Mouse (Mus musculus): Measurements from ENCODE around the gene Uqcr11. TPM values are rescaled to one million over a fixed set of nuclear protein-coding genes. Genes with fewer than 3 reads are reported as not detected.

The Uqcr11 gene
- polyA plus RNA-seq, 1 experiment from 2014 or later = 790 TPM

DNA sequence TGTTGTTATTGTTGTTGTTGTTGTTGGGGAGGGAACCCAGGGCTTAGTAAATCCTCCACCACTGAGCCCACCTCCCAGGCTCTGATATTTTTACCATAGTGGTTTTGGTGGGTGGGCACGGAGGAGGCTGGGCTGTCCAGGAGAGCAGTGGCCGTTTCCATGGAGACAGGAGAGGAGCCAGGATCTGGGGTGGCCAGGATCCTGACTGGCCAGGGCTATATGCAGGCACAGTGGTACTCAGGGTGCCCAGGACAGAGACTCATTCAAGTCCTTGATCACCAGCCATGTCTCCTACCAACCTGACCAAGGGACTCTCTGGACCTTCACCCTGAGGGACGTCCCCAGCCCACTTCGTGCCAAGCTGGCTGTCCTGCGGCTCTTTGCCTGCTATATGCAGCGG is 42.9 kb downstream of the Uqcr11 start:
- Histone ChIP-seq H3K27ac (no peak overlapping the region), H3K27me3 (peaks cover 43% of the 10 kb centered on the region), H3K36me3 (no peaks in the 10 kb centered on the region), H3K4me1 (peaks cover 8% of the 10 kb centered on the region; the same call in 1 of the 2 replicates), H3K4me3 (replicated peaks) (no peak overlapping the region), H3K4me2 (no peak overlapping the region), H3K9ac (no peak overlapping the region), H3K9me3 (replicated peaks) (0 out of 2 replicates have a peak, but pooled peaks cover 2% of the 10 kb centered on the region)
- peak; percentile 38; the same call in 1 of the 2 replicates for ATAC-seq (replicated peaks; ENCODE audit: low FRiP score)
- 36% methylated on average over 6 of the region's 6 CpGs for WGBS

GRCm38 (mm10) chr10:80357994-80358639 is 48.5 kb downstream of the Uqcr11 start:
- ATAC-seq (replicated peaks; ENCODE audit: low FRiP score) = peak; percentile 58
- 6% methylated on average over 31 of the region's 31 CpGs for WGBS
- Histone ChIP-seq H3K36me3 (no peaks in the 10 kb centered on the region), H3K27me3 (peaks cover 86% of the 10 kb centered on the region), H3K9ac (no peak overlapping the region), H3K4me1 (peaks cover 35% of the 10 kb centered on the region), H3K4me2 (peak overlapping the region; percentile 61), H3K27ac (no peak overlapping the region), H3K9me3 (replicated peaks) (no peaks in the 10 kb centered on the region), H3K4me3 (replicated peaks) (peak overlapping the region; percentile 37)

GRCm38 (mm10) chr10:80357336-80357735 is 49.3 kb downstream of the Uqcr11 start:
- Histone ChIP-seq H3K4me2 (peak overlapping the region; percentile 65), H3K36me3 (no peaks in the 10 kb centered on the region), H3K27me3 (peaks cover 88% of the 10 kb centered on the region), H3K4me3 (replicated peaks) (peak overlapping the region; percentile 37), H3K4me1 (peaks cover 41% of the 10 kb centered on the region), H3K9me3 (replicated peaks) (no peaks in the 10 kb centered on the region), H3K27ac (no peak overlapping the region), H3K9ac (no peak overlapping the region)
- 26% methylated on average over 7 of the region's 7 CpGs for WGBS
- no peak for ATAC-seq (replicated peaks; ENCODE audit: low FRiP score)

DNA sequence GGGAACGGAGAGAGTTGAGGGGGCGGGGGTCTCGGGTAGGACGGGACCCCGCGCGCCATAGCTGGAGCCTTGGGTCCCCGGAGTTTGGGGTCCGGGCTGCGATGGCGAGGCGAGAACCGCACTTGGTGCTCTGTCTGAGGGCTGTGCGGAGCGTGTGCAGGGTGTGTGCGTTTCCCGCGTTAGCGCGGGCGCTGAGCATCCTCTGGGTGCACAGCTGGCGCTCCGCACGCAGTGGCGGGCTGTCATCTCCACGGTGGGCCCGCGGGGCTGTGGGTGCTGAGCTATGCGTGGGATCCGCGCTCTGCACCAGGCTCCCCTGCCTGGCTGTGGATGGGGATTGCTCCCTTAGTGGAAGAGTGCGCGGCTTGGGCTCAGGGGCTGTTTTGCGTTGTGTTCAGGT is 49.9 kb downstream of the Uqcr11 start:
- H3K4me2 ChIP-seq = peak overlapping the region; percentile 65
- H3K9ac ChIP-seq = peak overlapping the region; percentile 15
- H3K4me3 ChIP-seq (replicated peaks) = peak overlapping the region; percentile 37
- no peak for ATAC-seq (replicated peaks; ENCODE audit: low FRiP score)
- peaks cover 94% of the 10 kb centered on the region for H3K27me3 ChIP-seq
- H3K4me1 ChIP-seq = peaks cover 41% of the 10 kb centered on the region
- H3K27ac ChIP-seq = no peak overlapping the region
- H3K9me3 ChIP-seq (replicated peaks) = no peaks in the 10 kb centered on the region
- no peaks in the 10 kb centered on the region for H3K36me3 ChIP-seq
- WGBS = 1% methylated on average over 34 of the region's 34 CpGs

DNA sequence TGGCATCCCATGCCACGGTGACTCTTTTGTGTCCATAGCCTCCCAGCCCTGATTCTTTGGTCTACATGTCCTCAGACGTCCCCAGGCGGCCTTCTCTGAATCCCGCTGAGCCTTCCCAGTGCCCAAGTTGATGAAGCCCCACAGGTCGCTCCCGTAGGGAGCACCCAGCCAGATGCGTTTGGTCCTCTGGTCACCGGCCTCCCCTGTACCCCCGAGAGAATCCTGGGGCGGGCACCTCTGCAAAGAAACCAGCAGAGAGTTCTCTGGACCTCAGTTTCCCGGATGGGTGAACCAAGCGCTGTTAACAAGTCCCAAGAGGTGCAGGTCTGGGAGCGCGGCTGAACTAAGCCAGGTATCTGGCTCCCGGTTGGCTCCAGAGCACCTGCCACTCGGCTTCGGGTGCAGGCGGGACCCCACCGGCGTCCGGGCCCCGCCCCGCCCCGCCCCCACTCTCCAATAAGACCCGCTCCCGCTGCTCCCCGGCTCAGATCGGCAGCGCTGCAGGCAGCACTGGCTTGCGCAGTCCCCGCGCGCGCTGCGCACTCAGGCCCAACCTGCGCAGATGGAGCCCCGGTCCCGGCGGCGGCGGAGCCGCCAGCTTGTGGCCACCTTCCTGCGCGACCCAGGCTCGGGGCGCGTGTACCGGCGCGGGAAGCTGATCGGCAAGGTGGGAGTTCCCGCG is 50.5 kb downstream of the Uqcr11 start, which contains the start of gene Plk5:
Plk5 (plus strand) TSS at position 459 of the 682 bp plus-strand sequence.
- WGBS = 2% methylated on average over 53 of the region's 53 CpGs
- no peak for ATAC-seq (replicated peaks; ENCODE audit: low FRiP score)
- Histone ChIP-seq H3K9me3 (replicated peaks) (no peaks in the 10 kb centered on the region), H3K4me3 (replicated peaks) (peak within 1 kb of the TSS; percentile 37), H3K4me1 (peaks cover 41% of the 10 kb centered on the region), H3K9ac (peak within 1 kb of the TSS; percentile 15), H3K27me3 (peaks cover 100% of the 10 kb centered on the region), H3K4me2 (peak within 1 kb of the TSS; percentile 65), H3K27ac (no peak within 1 kb of the TSS), H3K36me3 (no peaks in the 10 kb centered on the region)

- H3K27ac ChIP-seq = no peak overlapping the region
- H3K4me3 ChIP-seq (replicated peaks) = no peak overlapping the region
- no peak for ATAC-seq (replicated peaks; ENCODE audit: low FRiP score)
- 13% methylated on average over 9 of the region's 9 CpGs for WGBS
- H3K4me1 ChIP-seq = peaks cover 41% of the 10 kb centered on the region
- H3K9me3 ChIP-seq (replicated peaks) = no peaks in the 10 kb centered on the region
- no peak overlapping the region for H3K4me2 ChIP-seq
- H3K36me3 ChIP-seq = no peaks in the 10 kb centered on the region
- H3K27me3 ChIP-seq = peaks cover 100% of the 10 kb centered on the region
- no peak overlapping the region for H3K9ac ChIP-seq
Observed at GRCm38 (mm10) chr10:80355431-80355830, 51.2 kb downstream of the Uqcr11 start.

Small RNA genes within 50 kb of the gene (microRNA-seq; reads per million reads assigned to microRNA genes)
- not detected for gene Gm22721

Other genes with a start within 250 kb of the Uqcr11 start
- gene Cirbp, start 240.8 kb downstream of the Uqcr11 start, polyA plus RNA-seq (2015; fragmentation: Nextera tagmentation; extraction: Ambion mirVana) = 95.1 and 111 TPM in 2 replicates
- 11.2 and 13.2 TPM in 2 replicates for gene 1600002K03Rik, start 233.9 kb downstream of the Uqcr11 start, polyA plus RNA-seq (2015; fragmentation: Nextera tagmentation; extraction: Ambion mirVana)
- gene Efna2, start 227.3 kb downstream of the Uqcr11 start, polyA plus RNA-seq (2015; fragmentation: Nextera tagmentation; extraction: Ambion mirVana) = 15.4 and 17.0 TPM in 2 replicates
- 74.8 and 75.5 TPM in 2 replicates for gene Mum1, start 180.4 kb downstream of the Uqcr11 start, polyA plus RNA-seq (2015; fragmentation: Nextera tagmentation; extraction: Ambion mirVana)
- 376 and 387 TPM in 2 replicates for gene Ndufs7, start 157.7 kb downstream of the Uqcr11 start, polyA plus RNA-seq (2015; fragmentation: Nextera tagmentation; extraction: Ambion mirVana)
- 34.2 and 37.0 TPM in 2 replicates for gene Gamt, start 145.8 kb downstream of the Uqcr11 start, polyA plus RNA-seq (2015; fragmentation: Nextera tagmentation; extraction: Ambion mirVana)
- 56.3 and 58.5 TPM in 2 replicates for gene Dazap1, start 145.3 kb downstream of the Uqcr11 start, polyA plus RNA-seq (2015; fragmentation: Nextera tagmentation; extraction: Ambion mirVana)
- 1,002 and 1,019 TPM in 2 replicates for gene Rps15, start 114.4 kb downstream of the Uqcr11 start, polyA plus RNA-seq (2015; fragmentation: Nextera tagmentation; extraction: Ambion mirVana)
- gene Apc2, start 110.9 kb downstream of the Uqcr11 start, polyA plus RNA-seq (2015; fragmentation: Nextera tagmentation; extraction: Ambion mirVana) = 1.6 and 2.4 TPM in 2 replicates
- 49.5 and 52.7 TPM in 2 replicates for gene 2310011J03Rik, start 86.3 kb downstream of the Uqcr11 start, polyA plus RNA-seq (2015; fragmentation: Nextera tagmentation; extraction: Ambion mirVana)
- gene Pcsk4, start 77.3 kb downstream of the Uqcr11 start, polyA plus RNA-seq (2015; fragmentation: Nextera tagmentation; extraction: Ambion mirVana) = 5.8 and 9.1 TPM in 2 replicates
- gene Reep6, start 76.9 kb downstream of the Uqcr11 start, polyA plus RNA-seq (2015; fragmentation: Nextera tagmentation; extraction: Ambion mirVana) = 8.4 and 10.5 TPM in 2 replicates
- gene Adamtsl5, start 58.4 kb downstream of the Uqcr11 start, polyA plus RNA-seq (2015; fragmentation: Nextera tagmentation; extraction: Ambion mirVana) = 3.6 and 5.2 TPM in 2 replicates
- gene Plk5, start 50.4 kb downstream of the Uqcr11 start, polyA plus RNA-seq (2015; fragmentation: Nextera tagmentation; extraction: Ambion mirVana) = 0.67 and 0.70 TPM in 2 replicates
- 7.1 and 8.4 TPM in 2 replicates for gene Mex3d, start 19.2 kb downstream of the Uqcr11 start, polyA plus RNA-seq (2015; fragmentation: Nextera tagmentation; extraction: Ambion mirVana)
- gene Mbd3, start 7.3 kb downstream of the Uqcr11 start, polyA plus RNA-seq (2015; fragmentation: Nextera tagmentation; extraction: Ambion mirVana) = 260 and 283 TPM in 2 replicates
- gene Tcf3, start 26.8 kb upstream of the Uqcr11 start, polyA plus RNA-seq (2015; fragmentation: Nextera tagmentation; extraction: Ambion mirVana) = 130 and 138 TPM in 2 replicates
- not detected in 2 replicates for gene Onecut3, start 88.0 kb upstream of the Uqcr11 start, polyA plus RNA-seq (2015; fragmentation: Nextera tagmentation; extraction: Ambion mirVana)
- 0.23 TPM in 2 replicates for gene Atp8b3, start 132.3 kb upstream of the Uqcr11 start, polyA plus RNA-seq (2015; fragmentation: Nextera tagmentation; extraction: Ambion mirVana)
- gene Rexo1, start 154.7 kb upstream of the Uqcr11 start, polyA plus RNA-seq (2015; fragmentation: Nextera tagmentation; extraction: Ambion mirVana) = 23.9 and 29.5 TPM in 2 replicates
- 9.9 and 11.2 TPM in 2 replicates for gene Klf16, start 170.5 kb upstream of the Uqcr11 start, polyA plus RNA-seq (2015; fragmentation: Nextera tagmentation; extraction: Ambion mirVana)
- gene Abhd17a, start 183.5 kb upstream of the Uqcr11 start, polyA plus RNA-seq (2015; fragmentation: Nextera tagmentation; extraction: Ambion mirVana) = 93.5 and 95.4 TPM in 2 replicates
- gene Scamp4, start 196.0 kb upstream of the Uqcr11 start, polyA plus RNA-seq (2015; fragmentation: Nextera tagmentation; extraction: Ambion mirVana) = 93.5 and 107 TPM in 2 replicates
- gene Adat3, start 196.1 kb upstream of the Uqcr11 start, polyA plus RNA-seq (2015; fragmentation: Nextera tagmentation; extraction: Ambion mirVana) = 7.0 and 8.6 TPM in 2 replicates
- gene Gm49322, start 199.2 kb upstream of the Uqcr11 start, polyA plus RNA-seq (2015; fragmentation: Nextera tagmentation; extraction: Ambion mirVana) = 4.5 and 5.3 TPM in 2 replicates
- 156 and 183 TPM in 2 replicates for gene Csnk1g2, start 216.0 kb upstream of the Uqcr11 start, polyA plus RNA-seq (2015; fragmentation: Nextera tagmentation; extraction: Ambion mirVana)